Mouse (Mus musculus): Measurements from ENCODE around the gene Rrp1.
"Not testable (repeated sequence)": the region's sequence is repeated elsewhere in the genome, so short reads cannot be mapped to it uniquely, and the experiment has no call there.

DNA sequence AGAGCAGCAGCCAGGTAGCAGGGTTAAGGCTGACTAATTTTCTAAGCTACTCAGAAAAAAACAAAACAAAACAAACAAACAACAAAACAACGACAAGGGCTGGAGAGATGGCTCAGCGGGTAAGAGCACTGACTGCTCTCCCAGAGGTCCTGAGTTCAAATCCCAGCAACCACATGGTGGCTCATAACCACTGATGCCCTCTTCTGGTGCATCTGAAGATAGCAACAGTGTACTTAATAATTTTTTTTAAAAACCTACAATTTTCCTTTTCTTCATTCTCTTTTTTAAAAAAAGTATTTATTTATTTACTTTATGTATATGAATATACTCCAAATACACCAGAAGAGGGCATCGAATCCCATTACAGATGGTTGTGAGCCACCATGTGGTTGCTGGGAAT is 53.8 kb downstream of the Rrp1 start:
- not testable (repeated sequence) for TF ChIP-seq CTCF (IDR thresholded peaks at IDR 0.05; ENCODE audit: borderline replicate concordance, insufficient read depth, low read depth, low read length); POLR2A (IDR thresholded peaks at IDR 0.05; ENCODE audit: borderline replicate concordance, insufficient read depth, low read length)
